Comparison of ENCODE assay signal across 17 mouse cellular contexts in the genomic region with DNA sequence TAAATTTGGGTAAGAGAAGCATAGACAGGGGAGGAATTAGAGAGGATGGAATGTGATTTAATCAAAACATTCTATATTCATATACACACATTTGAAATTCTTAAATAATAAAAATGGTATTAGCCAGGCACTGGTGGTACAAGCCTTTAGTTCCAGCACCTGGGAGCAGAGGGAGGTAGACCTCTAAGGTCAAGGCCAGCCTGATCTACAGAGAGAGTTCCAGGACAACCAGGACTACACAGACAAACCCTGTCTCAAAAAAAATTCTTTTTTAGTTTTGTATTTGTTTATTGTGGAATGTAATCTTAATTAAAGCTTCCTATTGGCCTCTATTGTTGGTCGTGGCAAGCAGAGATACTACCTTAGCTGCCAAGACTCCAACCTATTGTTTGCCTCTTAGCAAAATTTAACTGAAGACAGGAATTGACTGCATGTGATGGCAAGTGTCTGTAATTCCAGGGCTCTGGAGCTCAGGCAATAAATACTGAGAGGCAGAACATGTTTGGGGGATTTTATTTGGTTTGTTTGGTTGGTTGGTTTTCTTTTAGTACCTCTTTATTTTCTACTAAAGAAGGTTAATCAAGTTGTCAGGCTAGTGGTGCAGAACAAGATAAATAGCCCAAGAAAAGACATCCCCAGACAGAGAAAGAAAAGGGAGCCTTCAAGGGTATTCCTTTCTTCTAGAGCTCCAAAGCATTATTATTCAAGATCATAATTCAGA.
"Had no signal": no experiment of that assay in that cellular context is flagged by ENCODE, and none has a peak within 500 bp of the region (broad histone marks: within the 10 kb centered on the region; RNA-seq: fewer than 3 reads in every experiment).

No protein-coding gene starts in this region.

- H3K27ac ChIP-seq: midbrain, embryonic 10.5 days; midbrain, embryonic 12.5 days had no signal

- H3K4me2 ChIP-seq: lung, embryonic 14.5 days; midbrain, embryonic 12.5 days had no signal

- H3K9ac ChIP-seq: lung, embryonic 14.5 days; midbrain, embryonic 12.5 days had no signal

- ATAC-seq: midbrain, embryonic 16.5 days had no signal

- H3K9me3 ChIP-seq: midbrain, embryonic 10.5 days; midbrain, embryonic 12.5 days had no signal

- H3K36me3 ChIP-seq: midbrain, embryonic 10.5 days; midbrain, embryonic 12.5 days had no signal

- H3K4me1 ChIP-seq: midbrain, embryonic 10.5 days; midbrain, embryonic 12.5 days had no signal

- H3K27me3 ChIP-seq: midbrain, embryonic 12.5 days had no signal

- H3K4me3 ChIP-seq: midbrain, embryonic 10.5 days; midbrain, embryonic 12.5 days; myocyte had no signal

- DNase-seq: lung, adult 18-20 months; lung, embryonic 14.5 days; lung, postnatal 10 days; lung, postnatal 4 days; midbrain, embryonic 14.5 days; retina, postnatal 1 day; right cerebral cortex, adult 18-20 months; right cerebral cortex, postnatal 25 days; right cerebral cortex, postnatal 4 days; spleen, adult 18-20 months; thymus, adult 18-20 months; thymus, postnatal 14 days; thymus, postnatal 36 days had no signal
